Mouse (Mus musculus) heart, embryonic 10.5 days (tissue): ENCODE data around the gene Btnl6. TPM values are rescaled to one million over a fixed set of nuclear protein-coding genes. Genes with fewer than 3 reads are reported as not detected.
"Not testable (repeated sequence)": the region's sequence is repeated elsewhere in the genome, so short reads cannot be mapped to it uniquely, and the experiment has no call there.

Source experiments
- DNase-seq: peaks from one replicate; pipeline ENCODE4 v3.0.0-alpha.2; 2017; ENCODE audit warnings: low spot score
- H3K27ac ChIP-seq: fragments of 300-500 bp; sonication (generic); 2 replicates; pipeline ENCODE4 v1.5.1; 2016; ENCODE audit warnings: mild to moderate bottlenecking
- H3K27me3 ChIP-seq: fragments of 300-500 bp; sonication (generic); 2 replicates; pipeline ENCODE4 v1.6.1; 2016; ENCODE audit warnings: mild to moderate bottlenecking; ENCODE audit not compliant: poor library complexity, insufficient read depth, severe bottlenecking
- H3K36me3 ChIP-seq: fragments of 300-500 bp; sonication (generic); 2 replicates; pipeline ENCODE4 v1.6.1; 2016; ENCODE audit warnings: mild to moderate bottlenecking, moderate library complexity
- H3K4me1 ChIP-seq: fragments of 300-500 bp; sonication (generic); 2 replicates; pipeline ENCODE4 v1.6.1; 2016; ENCODE audit warnings: mild to moderate bottlenecking
- H3K4me3 ChIP-seq: fragments of 300-500 bp; sonication (generic); 2 replicates; pipeline ENCODE4 v1.5.1; 2016; ENCODE audit warnings: mild to moderate bottlenecking, moderate library complexity
- H3K9me3 ChIP-seq: fragments of 300-500 bp; sonication (generic); 2 replicates; pipeline ENCODE4 v1.6.1; 2016; ENCODE audit warnings: mild to moderate bottlenecking, moderate library complexity
- WGBS: fragments of 180-500 bp; shearing (Covaris S2); methylation state at CpG from one replicate; pipeline ENCODE4 v1.1.7; 2016; 5-methylcytosine and 5-hydroxymethylcytosine counted together
- polyA plus RNA-seq: library from polyadenylated mRNA; unstranded; fragments of >200 nt; fragmentation: Nextera tagmentation; extraction: Ambion mirVana; gene quantifications from 2 replicates; pipeline ENCODE4 v1.2.1, GENCODE M21; 2016

Btnl6 gene
- polyA plus RNA-seq, 1 experiment from 2014 or later: not detected

DNA sequence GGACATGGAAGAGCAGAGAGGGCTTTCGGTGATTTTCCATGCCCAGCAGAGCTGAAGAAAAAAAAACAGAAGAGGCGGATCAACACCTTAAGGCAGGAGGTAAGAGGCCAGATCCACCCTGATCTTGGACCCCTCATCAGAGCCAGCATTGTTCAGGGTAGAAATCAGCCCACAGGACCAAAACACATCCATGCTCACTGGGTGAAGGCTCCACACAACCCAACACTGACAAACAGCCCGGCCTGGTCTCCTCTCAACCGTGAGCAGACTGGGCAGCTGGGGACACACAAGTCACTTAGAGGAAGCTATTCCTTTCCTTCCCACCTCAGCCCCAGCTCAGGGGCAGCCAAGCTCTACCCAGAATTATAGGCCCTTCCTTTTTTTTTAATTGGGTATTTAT lies 30.4 kb upstream of the Btnl6 start:
- no peak for DNase-seq
- Histone ChIP-seq H3K27ac (no peak overlapping the region), H3K36me3 (no peaks in the 10 kb centered on the region), H3K9me3 (no peaks in the 10 kb centered on the region), H3K4me1 (no peaks in the 10 kb centered on the region), H3K27me3 (no peaks in the 10 kb centered on the region), H3K4me3 (no peak overlapping the region)
- WGBS: 83% methylated on average over 4 of the region's 4 CpGs

DNA sequence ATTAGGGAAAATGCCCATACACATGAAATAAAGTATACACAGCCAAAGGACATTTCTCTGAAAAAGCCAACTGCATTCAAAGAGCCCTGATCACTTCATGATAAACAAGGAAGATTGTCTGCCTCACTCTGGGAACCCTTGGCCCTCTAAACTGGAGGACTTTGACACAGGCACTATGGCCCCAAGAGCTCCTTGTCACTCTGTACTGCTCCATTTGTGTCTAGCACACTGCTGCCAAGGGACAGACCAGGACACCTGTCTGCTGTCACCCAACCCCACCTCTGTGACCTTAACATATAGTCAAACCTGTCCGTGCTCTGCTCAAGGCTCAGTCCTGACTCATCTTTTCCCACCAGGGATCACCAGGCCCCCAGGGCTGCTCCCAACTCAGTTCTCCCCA lies 29.6 kb upstream of the Btnl6 start:
- H3K4me3 ChIP-seq: no peak overlapping the region
- H3K4me1 ChIP-seq: no peaks in the 10 kb centered on the region
- DNase-seq: no peak
- WGBS: 86% methylated on average over 1 of the region's 1 CpGs
- H3K27me3 ChIP-seq: no peaks in the 10 kb centered on the region
- H3K9me3 ChIP-seq: no peaks in the 10 kb centered on the region
- H3K27ac ChIP-seq: no peak overlapping the region
- no peaks in the 10 kb centered on the region for H3K36me3 ChIP-seq

DNA sequence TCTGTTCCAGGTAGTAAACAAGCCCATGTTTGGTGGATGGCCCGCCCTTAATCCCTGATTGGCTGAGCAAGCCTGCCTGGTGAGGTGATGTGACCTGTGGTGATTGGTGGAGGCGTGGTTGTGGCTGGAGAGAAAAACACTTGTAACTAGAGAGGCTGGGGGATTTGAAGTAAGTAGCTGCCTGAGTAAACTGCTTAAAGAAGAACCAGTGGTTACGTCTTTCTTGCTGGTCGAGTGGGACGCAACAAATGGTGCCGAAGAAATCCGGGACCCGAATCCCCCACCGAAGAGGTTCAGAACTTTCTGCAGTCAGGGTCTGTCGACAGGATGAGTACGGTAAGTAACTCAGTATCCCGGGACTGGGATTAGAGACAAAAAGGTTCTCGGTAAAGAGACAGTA lies 26.4 kb upstream of the Btnl6 start:
- H3K9me3 ChIP-seq, H3K4me1 ChIP-seq, DNase-seq, H3K36me3 ChIP-seq, H3K27me3 ChIP-seq, H3K27ac ChIP-seq, H3K4me3 ChIP-seq: not testable (repeated sequence)
- 92% methylated on average over 13 of the region's 13 CpGs for whole genome bisulfite sequencing

DNA sequence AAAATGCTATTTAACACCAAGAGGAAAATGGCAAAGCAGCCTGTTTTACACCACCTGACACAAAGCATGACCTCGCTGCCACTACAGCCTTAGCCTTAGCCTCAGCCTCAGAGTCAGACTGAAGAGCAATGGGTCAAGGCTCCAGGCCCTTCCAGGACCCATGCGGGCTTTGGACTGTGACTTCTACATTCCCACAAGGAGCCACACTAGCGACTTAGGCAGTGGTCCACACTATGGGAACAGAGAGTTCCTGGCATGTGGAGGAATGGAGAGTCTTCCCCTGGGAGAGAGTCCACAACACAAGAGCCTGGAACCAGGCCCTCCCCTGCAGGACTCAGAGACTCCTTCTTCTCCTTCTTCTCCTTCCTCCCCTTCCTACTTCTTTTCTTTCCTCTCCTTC lies 15.5 kb upstream of the Btnl6 start:
- no peak overlapping the region for H3K27ac ChIP-seq
- no peak overlapping the region for H3K4me3 ChIP-seq
- H3K4me1 ChIP-seq: no peaks in the 10 kb centered on the region
- no peaks in the 10 kb centered on the region for H3K9me3 ChIP-seq
- no peaks in the 10 kb centered on the region for H3K36me3 ChIP-seq
- 81% methylated on average over 3 of the region's 3 CpGs for WGBS
- DNase-seq: no peak
- H3K27me3 ChIP-seq: no peaks in the 10 kb centered on the region

DNA sequence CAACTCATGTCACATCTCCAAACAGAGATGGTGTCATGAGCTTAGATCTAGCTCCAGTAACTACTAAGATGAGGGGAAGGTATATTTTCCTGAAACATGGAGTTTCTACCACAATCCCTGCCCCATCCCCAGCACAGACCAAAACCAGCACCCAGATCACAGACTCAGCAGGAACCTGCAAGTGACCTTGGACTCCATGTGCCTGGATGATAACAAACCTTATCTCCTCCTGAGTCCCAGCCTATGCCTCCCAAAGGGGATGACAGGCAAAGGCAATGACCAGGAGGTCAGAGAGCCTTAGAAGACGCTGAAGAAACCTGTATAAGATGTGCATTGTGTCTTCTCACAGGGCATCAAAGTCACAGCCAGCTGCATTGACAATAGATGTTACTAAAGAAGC lies 1.8 kb upstream of the Btnl6 start:
- peak; percentile 11 for DNase-seq
- H3K36me3 ChIP-seq: no peaks in the 10 kb centered on the region
- H3K9me3 ChIP-seq: no peaks in the 10 kb centered on the region
- 0 out of 2 replicates have a peak, but pooled peaks cover 5% of the 10 kb centered on the region for H3K27me3 ChIP-seq
- H3K4me3 ChIP-seq: no peak overlapping the region
- H3K4me1 ChIP-seq: no peaks in the 10 kb centered on the region
- H3K27ac ChIP-seq: no peak overlapping the region
- 50% methylated on average over 1 of the region's 1 CpGs for WGBS

DNA sequence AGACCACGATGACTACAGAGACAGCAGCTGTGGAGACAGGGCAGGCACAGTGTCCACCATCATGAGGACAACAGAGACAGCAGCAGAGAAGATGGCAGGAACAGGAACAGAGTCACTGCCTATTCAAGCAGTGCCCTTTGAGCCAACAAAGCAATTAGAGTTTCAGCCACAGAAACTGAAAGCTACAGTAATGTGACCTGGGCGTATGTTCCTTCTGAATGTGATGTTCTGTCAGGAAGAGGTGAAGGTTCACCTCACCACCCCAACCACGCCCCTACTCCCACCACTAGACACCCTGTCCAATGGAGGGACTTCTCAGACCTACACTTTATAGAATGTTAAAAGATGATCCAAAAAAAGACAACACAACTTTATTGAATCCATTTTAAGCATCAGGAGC lies 1.4 kb upstream of the Btnl6 start:
- 70% methylated on average over 3 of the region's 3 CpGs for WGBS
- H3K27ac ChIP-seq, H3K36me3 ChIP-seq, H3K9me3 ChIP-seq, H3K27me3 ChIP-seq, H3K4me1 ChIP-seq, H3K4me3 ChIP-seq: not testable (repeated sequence)
- peak; percentile 13 for DNase-seq

DNA sequence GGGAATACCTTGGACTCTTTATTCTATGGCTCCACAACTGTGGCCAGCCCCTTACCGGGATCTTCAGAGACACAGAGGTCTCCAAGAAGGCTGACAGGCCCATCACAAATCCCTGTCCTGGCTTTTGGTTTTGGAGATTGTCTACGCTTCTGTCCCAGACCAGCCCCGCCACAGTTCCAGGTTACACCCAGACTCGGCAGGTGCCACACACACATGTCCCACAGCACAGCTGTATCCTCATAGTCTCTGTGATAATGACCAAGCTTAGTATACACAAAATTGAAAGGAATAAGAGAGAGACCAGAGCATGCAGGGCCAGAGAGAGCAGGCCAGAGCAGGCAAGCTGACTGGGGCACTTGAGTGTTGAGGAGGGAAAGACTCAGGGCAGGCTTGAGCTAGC lies 643 bp upstream of the Btnl6 start:
- WGBS: 85% methylated on average over 4 of the region's 4 CpGs
- H3K4me3 ChIP-seq: no peak overlapping the region
- no peaks in the 10 kb centered on the region for H3K4me1 ChIP-seq
- H3K27ac ChIP-seq: no peak overlapping the region
- no peaks in the 10 kb centered on the region for H3K36me3 ChIP-seq
- DNase-seq: peak; percentile 54
- 0 out of 2 replicates have a peak, but pooled peaks cover 5% of the 10 kb centered on the region for H3K27me3 ChIP-seq
- H3K9me3 ChIP-seq: no peaks in the 10 kb centered on the region

DNA sequence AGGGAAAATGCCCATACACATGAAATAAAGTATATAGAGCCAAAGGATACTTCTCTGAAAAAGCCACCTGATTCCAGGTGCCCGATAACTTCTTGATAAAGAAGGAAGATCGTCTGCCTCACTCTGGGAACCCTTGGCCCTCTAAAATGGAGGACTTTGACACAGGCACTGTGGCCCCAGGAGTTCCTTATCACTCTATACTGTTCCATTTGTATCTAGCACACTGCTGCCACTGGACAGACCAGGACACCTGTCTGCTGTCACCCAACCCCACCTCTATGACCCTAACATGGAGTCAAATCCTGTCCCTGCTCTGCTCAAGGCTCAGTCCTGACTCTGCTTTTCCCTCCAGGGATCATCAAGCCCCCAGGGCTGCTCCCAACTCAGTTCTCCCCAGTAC lies 638 bp downstream of the Btnl6 start:
- peak; percentile 61 for DNase-seq
- Histone ChIP-seq H3K27ac (no peak overlapping the region), H3K27me3 (0 out of 2 replicates have a peak, but pooled peaks cover 5% of the 10 kb centered on the region), H3K4me1 (no peaks in the 10 kb centered on the region), H3K36me3 (no peaks in the 10 kb centered on the region), H3K9me3 (no peaks in the 10 kb centered on the region), H3K4me3 (no peak overlapping the region)
- 71% methylated on average over 2 of the region's 2 CpGs for WGBS

DNA sequence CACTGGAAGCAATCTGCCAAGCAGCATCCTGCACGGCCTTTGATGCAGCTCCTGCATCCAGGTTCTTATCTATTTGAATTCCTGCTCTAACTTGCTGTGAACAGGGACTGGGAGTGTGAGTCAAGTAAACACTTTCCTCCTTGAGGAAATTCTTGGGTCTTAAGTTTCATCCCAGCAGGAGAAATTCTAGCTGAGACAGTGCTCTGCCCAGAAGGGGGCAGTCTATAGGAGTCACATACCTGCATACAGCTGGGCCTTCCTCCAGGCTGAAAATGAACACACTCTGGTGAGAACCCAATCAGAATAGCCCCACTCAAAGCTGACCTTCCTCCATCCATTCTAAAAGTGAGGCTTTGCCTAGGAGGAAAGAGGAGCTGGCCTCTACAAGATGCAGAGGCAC lies 5.4 kb downstream of the Btnl6 start:
- not testable (repeated sequence) for H3K27me3 ChIP-seq, H3K27ac ChIP-seq, H3K4me1 ChIP-seq, H3K4me3 ChIP-seq, H3K36me3 ChIP-seq, H3K9me3 ChIP-seq
- WGBS: 29% methylated on average over 1 of the region's 1 CpGs
- peak; percentile 54 for DNase-seq

DNA sequence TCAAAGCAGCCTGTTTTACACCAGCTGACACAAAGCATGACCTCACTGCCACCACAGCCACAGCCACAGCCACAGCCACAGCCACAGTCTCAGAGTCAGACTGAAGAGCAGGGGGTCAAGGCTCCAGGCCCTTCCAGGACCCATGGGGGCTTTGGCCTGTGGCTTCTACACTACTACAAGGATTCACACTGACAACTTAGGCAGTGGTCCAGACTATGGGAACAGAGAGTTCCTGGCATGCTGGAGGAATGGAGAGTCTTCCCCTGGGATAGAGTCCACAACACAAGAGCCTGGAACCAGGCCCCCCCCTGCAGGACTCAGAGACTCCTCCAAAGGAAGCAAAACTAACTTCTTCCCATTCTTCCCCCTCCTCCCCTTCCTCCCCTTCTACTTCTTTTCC lies 9.6 kb downstream of the Btnl6 start:
- no peaks in the 10 kb centered on the region for H3K4me1 ChIP-seq
- no peak overlapping the region for H3K4me3 ChIP-seq
- no peaks in the 10 kb centered on the region for H3K9me3 ChIP-seq
- DNase-seq: peak; percentile 22
- H3K36me3 ChIP-seq: no peaks in the 10 kb centered on the region
- H3K27ac ChIP-seq: no peak overlapping the region
- H3K27me3 ChIP-seq: no peaks in the 10 kb centered on the region

DNA sequence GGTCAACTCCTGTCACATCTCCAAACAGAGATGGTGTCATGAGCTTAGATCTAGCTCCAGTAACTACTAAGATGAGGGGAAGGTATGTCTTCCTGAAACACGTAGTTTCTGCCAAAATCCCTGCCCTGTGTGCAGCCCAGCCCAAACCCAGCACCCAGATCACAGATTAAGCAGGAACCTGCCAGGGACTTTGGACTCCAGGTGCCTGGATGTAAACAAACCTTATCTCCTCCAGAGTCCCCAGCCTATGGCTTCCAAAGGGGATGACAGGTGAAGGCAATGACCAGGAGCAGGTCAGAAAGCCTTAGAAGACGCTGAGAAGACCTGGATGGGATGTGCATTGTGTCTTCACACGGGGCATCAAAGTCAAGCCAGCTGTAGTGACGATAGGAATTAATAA lies 19.4 kb downstream of the Btnl6 start:
- H3K4me1 ChIP-seq, H3K27ac ChIP-seq, H3K36me3 ChIP-seq, H3K27me3 ChIP-seq, H3K4me3 ChIP-seq, H3K9me3 ChIP-seq: not testable (repeated sequence)
- WGBS: 55% methylated on average over 4 of the region's 4 CpGs
- DNase-seq: peak; percentile 13

DNA sequence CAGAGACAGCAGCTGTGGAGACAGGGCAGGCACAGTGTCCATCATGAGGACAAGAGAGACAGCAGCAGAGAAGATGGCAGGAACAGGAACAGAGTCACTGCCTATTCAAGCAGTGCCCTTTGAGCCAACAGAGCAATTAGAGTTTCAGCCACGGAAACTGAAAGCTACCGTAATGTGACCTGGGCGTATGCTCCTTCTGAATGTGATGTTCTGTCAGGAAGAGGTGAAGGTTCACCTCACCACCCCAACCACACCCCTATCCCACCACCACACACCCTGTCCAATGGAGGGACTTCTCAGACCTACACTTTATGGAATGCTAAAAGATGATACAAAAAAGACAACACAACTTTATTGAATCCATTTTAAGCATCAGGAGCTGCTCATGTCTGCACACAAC lies 19.8 kb downstream of the Btnl6 start:
- 84% methylated on average over 3 of the region's 3 CpGs for WGBS
- not testable (repeated sequence) for H3K4me1 ChIP-seq, H3K36me3 ChIP-seq, H3K9me3 ChIP-seq, DNase-seq, H3K27me3 ChIP-seq, H3K4me3 ChIP-seq, H3K27ac ChIP-seq

DNA sequence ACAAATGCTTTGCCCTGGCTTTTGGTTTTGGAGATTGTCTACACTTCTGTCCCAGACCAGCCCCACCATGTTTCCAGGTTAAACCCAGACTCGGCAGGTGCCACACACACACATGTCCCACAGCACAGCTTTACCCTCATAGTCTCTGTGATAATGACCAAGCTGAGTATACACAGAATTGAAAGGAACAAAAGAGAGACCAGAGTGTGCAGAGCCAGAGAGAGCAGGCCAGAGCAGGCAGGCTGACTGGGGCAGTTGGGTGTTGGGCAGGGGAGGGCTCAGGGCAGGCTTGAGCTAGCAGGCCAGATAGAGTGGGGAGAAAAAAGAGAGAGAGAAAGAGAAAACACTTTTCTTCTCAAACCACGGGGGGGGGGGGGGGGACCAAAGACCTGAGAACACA lies 20.6 kb downstream of the Btnl6 start:
- H3K36me3 ChIP-seq: no peaks in the 10 kb centered on the region
- H3K4me1 ChIP-seq: no peaks in the 10 kb centered on the region
- peak; percentile 47 for DNase-seq
- H3K27me3 ChIP-seq: no peaks in the 10 kb centered on the region
- no peak overlapping the region for H3K4me3 ChIP-seq
- no peak overlapping the region for H3K27ac ChIP-seq
- H3K9me3 ChIP-seq: no peaks in the 10 kb centered on the region
- WGBS: 51% methylated on average over 2 of the region's 2 CpGs

DNA sequence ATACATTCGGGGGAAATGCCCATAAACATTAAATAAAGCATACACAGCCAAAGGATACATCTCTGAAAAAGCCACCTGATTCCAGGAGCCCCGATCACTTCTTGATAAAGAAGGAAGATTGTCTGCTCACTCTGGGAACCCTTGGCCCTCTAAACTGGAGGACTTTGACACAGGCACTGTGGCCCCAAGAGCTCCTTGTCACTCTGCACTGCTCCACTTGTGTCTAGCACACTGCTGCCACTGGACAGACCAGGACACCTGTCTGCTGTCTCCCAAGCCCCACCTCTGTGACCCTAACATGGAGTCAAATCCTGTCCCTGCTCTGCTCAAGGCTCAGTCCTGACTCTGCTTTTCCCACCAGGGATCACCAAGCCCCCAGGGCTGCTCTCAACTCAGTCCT lies 22.0 kb downstream of the Btnl6 start:
- WGBS: 74% methylated on average over 2 of the region's 2 CpGs
- not testable (repeated sequence) for H3K9me3 ChIP-seq, H3K36me3 ChIP-seq, H3K4me1 ChIP-seq, H3K4me3 ChIP-seq, H3K27ac ChIP-seq, H3K27me3 ChIP-seq
- peak; percentile 54 for DNase-seq

DNA sequence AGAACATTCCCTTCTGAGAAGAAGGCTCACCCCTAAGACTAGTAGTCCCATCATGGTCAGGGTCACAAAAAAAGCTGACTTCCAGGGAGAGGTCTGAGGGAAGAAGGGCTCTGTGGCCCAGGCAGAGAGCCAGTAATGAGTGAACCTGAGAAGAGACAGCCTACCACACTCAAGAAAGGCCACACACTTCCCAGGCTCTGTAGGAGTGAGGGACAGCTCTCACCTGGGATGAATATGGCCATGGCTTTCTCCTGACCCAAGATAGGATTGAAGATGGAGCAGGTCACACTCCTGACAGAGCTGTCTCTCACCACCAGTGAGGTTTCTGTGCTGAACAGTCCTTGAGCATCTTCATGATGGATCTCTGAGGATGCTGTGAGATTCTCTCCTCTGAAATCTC lies 24.4 kb downstream of the Btnl6 start:
- H3K4me1 ChIP-seq: no peaks in the 10 kb centered on the region
- no peaks in the 10 kb centered on the region for H3K36me3 ChIP-seq
- no peaks in the 10 kb centered on the region for H3K27me3 ChIP-seq
- no peak overlapping the region for H3K4me3 ChIP-seq
- peak; percentile 52 for DNase-seq
- no peak overlapping the region for H3K27ac ChIP-seq
- H3K9me3 ChIP-seq: no peaks in the 10 kb centered on the region
